Mouse (Mus musculus): Measurements from ENCODE around the gene Mycbp2. TPM values are rescaled to one million over a fixed set of nuclear protein-coding genes. Genes with fewer than 3 reads are reported as not detected.
A peak's percentile ranks its signal among the peaks of the same experiment; 100 is the strongest.

Mycbp2 gene
- polyA plus RNA-seq, 1 experiment from 2014 or later: 16.7 TPM

DNA sequence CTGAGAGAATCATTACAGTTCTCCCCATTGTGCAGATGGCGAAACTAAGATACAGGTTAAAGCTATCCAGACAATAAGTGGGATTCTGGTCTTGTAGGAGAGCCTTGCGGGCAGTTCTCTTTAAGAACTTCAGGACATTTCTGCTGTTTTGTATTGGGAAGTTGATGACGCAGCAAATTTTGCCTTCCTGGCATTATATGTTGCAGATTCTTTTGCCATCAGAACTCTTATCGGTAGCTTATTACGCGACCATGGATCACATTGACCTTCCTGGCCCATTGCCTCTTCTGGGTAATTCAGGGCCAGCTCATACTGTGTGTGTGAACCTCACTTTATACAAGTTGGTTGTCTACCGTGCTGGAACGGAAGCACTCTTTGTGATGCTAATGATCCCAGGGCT, 272.8 kb downstream of the Mycbp2 start:
- Histone ChIP-seq H3K27ac (no peak overlapping the region), H3K9me3 (no peaks in the 10 kb centered on the region), H3K4me3 (no peak overlapping the region), H3K36me3 (peaks cover 55% of the 10 kb centered on the region), H3K4me1 (peaks cover 8% of the 10 kb centered on the region; the same call in 1 of the 2 replicates), H3K27me3 (ENCODE audit: insufficient read depth, poor library complexity, severe bottlenecking) (no peaks in the 10 kb centered on the region)
- 94% methylated on average over 8 of the region's 8 CpGs for WGBS
- DNase-seq (ENCODE audit: low spot score): no peak

DNA sequence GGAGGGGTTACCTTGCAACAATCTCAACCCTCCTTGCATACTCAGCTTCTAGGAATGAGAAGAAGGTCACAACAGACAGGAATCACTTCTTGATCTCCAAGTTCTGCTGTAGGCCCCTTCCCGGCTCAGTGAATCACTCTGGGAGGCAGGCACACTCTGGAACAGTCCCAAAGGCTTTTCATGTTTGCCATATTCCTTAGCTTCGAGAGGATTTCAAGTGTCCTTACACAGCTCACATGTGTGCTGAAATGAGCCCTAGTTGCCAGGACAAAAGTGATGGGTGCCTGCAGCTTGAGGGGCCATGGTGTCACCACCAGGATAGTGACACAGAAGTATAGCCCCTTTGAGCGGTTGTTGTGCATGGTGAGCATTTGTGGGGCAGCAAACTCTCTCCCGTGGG, 273.9 kb downstream of the Mycbp2 start:
- Histone ChIP-seq H3K27me3 (ENCODE audit: insufficient read depth, poor library complexity, severe bottlenecking) (no peaks in the 10 kb centered on the region), H3K36me3 (peaks cover 51% of the 10 kb centered on the region), H3K4me1 (peaks cover 8% of the 10 kb centered on the region; the same call in 1 of the 2 replicates), H3K9me3 (no peaks in the 10 kb centered on the region), H3K4me3 (no peak overlapping the region), H3K27ac (no peak overlapping the region)
- 89% methylated on average over 4 of the region's 4 CpGs for WGBS
- DNase-seq (ENCODE audit: low spot score): no peak

DNA sequence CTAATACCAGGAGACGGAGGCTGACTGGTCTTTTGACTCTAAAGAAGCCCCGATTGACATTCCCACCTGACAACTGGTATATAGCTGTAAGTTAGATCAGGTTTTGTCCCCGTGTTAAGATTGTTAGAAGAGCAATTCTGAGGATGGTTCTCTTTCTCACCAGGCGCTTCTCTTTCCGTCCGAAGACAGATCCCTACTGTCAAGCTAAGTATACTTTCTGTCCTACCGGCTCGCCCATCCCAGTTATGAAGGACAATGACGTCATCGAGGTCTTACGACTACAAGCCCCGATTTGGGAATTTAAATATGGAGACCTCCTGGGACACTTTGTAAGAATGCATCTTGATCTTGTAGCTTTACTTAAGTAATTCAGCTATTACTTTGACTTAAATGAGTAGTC, 275.1 kb downstream of the Mycbp2 start:
- no peak for DNase-seq (ENCODE audit: low spot score)
- peaks cover 42% of the 10 kb centered on the region for H3K36me3 ChIP-seq
- H3K27ac ChIP-seq: no peak overlapping the region
- H3K4me1 ChIP-seq: peaks cover 8% of the 10 kb centered on the region; the same call in 1 of the 2 replicates
- no peak overlapping the region for H3K4me3 ChIP-seq
- WGBS: 88% methylated on average over 12 of the region's 12 CpGs
- no peaks in the 10 kb centered on the region for H3K9me3 ChIP-seq
- H3K27me3 ChIP-seq (ENCODE audit: insufficient read depth, poor library complexity, severe bottlenecking): no peaks in the 10 kb centered on the region

DNA sequence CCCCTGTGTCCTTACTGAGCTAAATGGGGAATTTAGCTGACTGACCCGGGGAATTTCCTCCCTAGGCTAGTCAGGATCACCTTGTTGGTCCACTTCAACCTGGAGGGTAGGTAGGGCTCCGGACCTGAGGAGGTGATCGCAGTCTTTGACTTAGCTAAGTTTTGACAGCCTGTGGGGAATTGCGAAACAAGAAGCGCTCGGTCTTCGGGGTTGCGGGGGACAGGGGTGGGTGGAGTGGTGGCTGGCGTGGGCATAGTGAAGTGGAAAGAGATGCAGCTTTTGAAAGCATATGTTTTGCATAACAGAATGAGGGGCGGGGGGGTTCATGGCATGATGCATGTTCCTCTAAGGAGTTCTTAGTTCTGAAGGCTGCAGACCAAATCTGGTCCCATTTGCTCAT, 275.8 kb downstream of the Mycbp2 start:
- Histone ChIP-seq H3K36me3 (peaks cover 37% of the 10 kb centered on the region), H3K4me1 (peaks cover 8% of the 10 kb centered on the region; the same call in 1 of the 2 replicates), H3K27me3 (ENCODE audit: insufficient read depth, poor library complexity, severe bottlenecking) (no peaks in the 10 kb centered on the region), H3K27ac (peak overlapping the region; percentile 94), H3K9me3 (no peaks in the 10 kb centered on the region), H3K4me3 (peak overlapping the region; percentile 79)
- DNase-seq (ENCODE audit: low spot score): no peak
- WGBS: 5% methylated on average over 10 of the region's 10 CpGs

DNA sequence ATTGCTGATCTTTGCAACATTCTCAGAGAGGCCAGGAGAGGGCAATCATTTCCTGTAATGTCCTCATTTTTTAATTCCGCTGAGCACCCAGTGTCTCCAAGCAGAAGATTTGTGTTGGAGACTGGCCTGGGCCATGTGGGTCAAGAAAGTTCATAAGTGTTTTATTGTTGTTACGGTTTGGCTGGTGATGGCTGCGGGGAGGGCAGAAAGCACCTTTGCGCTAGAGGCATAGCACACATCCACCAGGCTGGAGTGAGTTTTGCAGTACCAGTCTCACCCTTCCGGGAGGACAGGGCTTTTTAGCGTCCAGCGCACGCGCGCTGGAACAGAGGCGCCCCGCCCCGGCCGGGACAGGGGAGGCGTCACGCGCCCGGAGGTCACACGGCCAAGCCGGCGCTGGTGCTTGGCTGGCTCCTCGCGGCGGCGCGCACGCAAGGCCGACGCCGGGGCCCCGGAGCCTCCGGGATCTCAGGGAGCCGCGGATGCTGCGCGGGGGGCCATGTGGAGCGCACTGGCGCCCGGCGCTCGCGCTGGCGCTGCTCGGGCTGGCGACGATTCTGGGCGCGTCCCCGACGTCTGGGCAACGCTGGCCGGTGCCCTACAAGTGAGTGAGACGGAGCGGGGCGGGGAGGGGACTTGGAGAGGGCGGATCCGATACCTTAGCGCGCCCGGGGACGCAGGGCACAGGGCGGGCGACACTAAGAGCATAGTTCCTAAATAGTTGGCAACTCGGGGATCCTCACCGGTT, 276.6 kb downstream of the Mycbp2 start, which contains the start of gene Cln5:
Cln5 (plus strand) TSS at position 353 of the 748 bp plus-strand sequence.
- Histone ChIP-seq H3K4me3 (peak within 1 kb of the TSS; percentile 79), H3K36me3 (peaks cover 33% of the 10 kb centered on the region), H3K27me3 (ENCODE audit: insufficient read depth, poor library complexity, severe bottlenecking) (no peaks in the 10 kb centered on the region), H3K27ac (peak within 1 kb of the TSS; percentile 94), H3K9me3 (no peaks in the 10 kb centered on the region), H3K4me1 (peaks cover 12% of the 10 kb centered on the region)
- DNase-seq (ENCODE audit: low spot score): peak; percentile 96
- under 1% methylated on average over 65 of the region's 65 CpGs for WGBS

DNA sequence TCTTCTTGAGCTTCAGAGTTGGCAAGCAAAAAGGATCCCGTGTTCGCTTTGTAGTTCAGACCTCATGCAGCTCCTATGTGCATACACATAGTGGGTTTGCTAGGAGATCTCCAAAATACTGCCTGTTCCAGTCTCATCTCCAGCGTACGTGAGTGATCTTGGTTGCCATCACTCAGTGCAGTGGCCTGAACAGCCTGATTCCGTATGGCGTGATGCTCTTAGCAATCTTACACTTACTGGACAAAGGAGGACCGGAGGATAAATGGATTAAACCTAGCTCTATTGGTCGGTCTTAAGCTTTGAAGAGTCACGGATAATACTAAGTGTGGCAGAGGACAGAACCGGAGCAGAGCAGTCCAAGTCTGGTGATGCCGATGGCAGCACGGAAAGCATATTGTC, 277.1 kb downstream of the Mycbp2 start:
- H3K9me3 ChIP-seq: no peaks in the 10 kb centered on the region
- peaks cover 12% of the 10 kb centered on the region for H3K4me1 ChIP-seq
- WGBS: 21% methylated on average over 12 of the region's 12 CpGs
- H3K27me3 ChIP-seq (ENCODE audit: insufficient read depth, poor library complexity, severe bottlenecking): no peaks in the 10 kb centered on the region
- H3K4me3 ChIP-seq: peak overlapping the region; percentile 79
- peak overlapping the region; percentile 94 for H3K27ac ChIP-seq
- no peak for DNase-seq (ENCODE audit: low spot score)
- peaks cover 27% of the 10 kb centered on the region for H3K36me3 ChIP-seq

DNA sequence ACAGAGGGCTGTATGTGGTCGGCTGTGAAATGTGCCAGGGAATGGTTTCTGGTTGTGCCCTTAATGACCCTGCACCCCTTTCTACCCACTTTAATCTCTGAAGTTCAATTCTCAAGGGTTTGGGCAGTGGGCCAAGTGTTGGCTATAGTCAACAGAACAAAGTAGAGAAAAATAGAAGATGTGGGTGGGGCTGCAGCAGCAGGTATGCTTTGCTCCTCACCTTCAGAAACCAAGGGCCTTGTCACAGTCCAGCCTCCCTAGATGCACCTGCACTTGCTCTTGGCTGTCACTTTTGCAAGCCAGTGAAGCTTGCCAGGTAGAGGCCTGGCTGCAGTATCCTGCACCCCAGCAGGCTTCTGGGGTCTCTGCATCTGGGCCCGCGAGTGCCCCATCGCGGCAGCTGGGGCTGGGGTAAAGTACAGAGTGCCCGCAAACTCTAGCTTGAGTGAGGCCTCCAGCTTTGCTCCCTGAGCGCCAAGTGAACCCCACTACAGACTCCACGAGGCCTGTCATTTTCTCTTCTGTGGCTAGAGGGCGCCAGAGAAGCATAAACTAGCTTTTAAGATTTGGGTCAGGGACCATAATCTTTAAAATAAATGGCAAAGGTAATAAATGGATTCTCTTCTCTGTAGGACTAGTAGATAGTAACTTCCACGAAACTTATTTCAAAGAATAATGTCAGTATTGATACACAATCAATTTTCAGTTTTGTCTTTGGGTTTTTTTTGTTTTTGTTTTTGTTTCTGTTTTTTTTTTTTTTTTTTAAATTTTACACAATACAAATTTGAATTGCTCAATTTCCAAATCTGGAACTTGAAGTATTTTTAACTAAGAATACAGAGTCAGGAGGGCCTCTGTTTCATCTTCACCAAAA, 281.1 kb downstream of the Mycbp2 start:
- Histone ChIP-seq H3K27me3 (ENCODE audit: insufficient read depth, poor library complexity, severe bottlenecking) (no peaks in the 10 kb centered on the region), H3K4me3 (no peak overlapping the region), H3K4me1 (peaks cover 7% of the 10 kb centered on the region), H3K9me3 (no peaks in the 10 kb centered on the region), H3K36me3 (no peaks in the 10 kb centered on the region), H3K27ac (no peak overlapping the region)
- DNase-seq (ENCODE audit: low spot score): no peak
- 13% methylated on average over 10 of the region's 10 CpGs for WGBS

Other genes starting within 250 kb of the Mycbp2 start
- 18.4 TPM in 2 replicates for gene Fbxl3, start 247.2 kb downstream of the Mycbp2 start, polyA plus RNA-seq (2016; fragmentation: Nextera tagmentation; extraction: Ambion mirVana)
- 0.42 and 0.89 TPM in 2 replicates for gene Scel, start 166.5 kb upstream of the Mycbp2 start, polyA plus RNA-seq (2016; fragmentation: Nextera tagmentation; extraction: Ambion mirVana)

All from heart, embryonic 10.5 days (tissue).